Mouse (Mus musculus) adrenal gland, postnatal 0 days (tissue): ENCODE data around the gene Cfap45. TPM values are rescaled to one million over a fixed set of nuclear protein-coding genes. Genes with fewer than 3 reads are reported as not detected.

Experiments used
- polyA plus RNA-seq: library from polyadenylated mRNA; unstranded; fragments of >200 nt; fragmentation: Nextera tagmentation; extraction: Ambion mirVana; gene quantifications from 2 replicates; pipeline ENCODE4 v1.2.1, GENCODE M21; 2015

The Cfap45 gene
- 0.98 and 2.0 TPM in 2 replicates for polyA plus RNA-seq

GRCm38 (mm10) chr1:172520576-172521440 is at the start of gene Cfap45:
Cfap45 (plus strand) TSS chr1:172520801.

GRCm38 (mm10) chr1:172475054-172475741 is 45.4 kb upstream of the Cfap45 start, which contains the start of gene Slamf9:
Slamf9 (plus strand) TSS chr1:172475358.

GRCm38 (mm10) chr1:172481540-172482280 is 38.9 kb upstream of the Cfap45 start, which contains the start of gene Igsf9:
Igsf9 (plus strand) TSS chr1:172481788.

GRCm38 (mm10) chr1:172499765-172500441 is 20.7 kb upstream of the Cfap45 start, which contains the start of gene Tagln2:
Tagln2 (plus strand) TSS chr1:172500047.

GRCm38 (mm10) chr1:172555638-172556037 is 35.0 kb downstream of the Cfap45 start, which contains the start of gene Vsig8:
Vsig8 (plus strand) TSS chr1:172555938.

GRCm38 (mm10) chr1:172590385-172590784 is 69.8 kb downstream of the Cfap45 start, which contains the start of gene Slamf8:
Slamf8 (minus strand) TSS chr1:172590568.

Other genes with a start within 250 kb of the Cfap45 start
- 4.1 and 5.3 TPM in 2 replicates for gene Atp1a2, start 222.7 kb upstream of the Cfap45 start, polyA plus RNA-seq
- gene Kcnj9, start 191.5 kb upstream of the Cfap45 start, polyA plus RNA-seq = 0.28 TPM in 1 of 2 replicates, not detected in the other
- gene Kcnj10, start 179.6 kb upstream of the Cfap45 start, polyA plus RNA-seq = 0.30 and 0.65 TPM in 2 replicates
- 3.3 and 4.9 TPM in 2 replicates for gene Pigm, start 144.3 kb upstream of the Cfap45 start, polyA plus RNA-seq
- gene Slamf9, start 45.4 kb upstream of the Cfap45 start, polyA plus RNA-seq = 2.1 and 2.9 TPM in 2 replicates
- 6.3 and 9.2 TPM in 2 replicates for gene Igsf9, start 39.0 kb upstream of the Cfap45 start, polyA plus RNA-seq
- gene Tagln2, start 20.8 kb upstream of the Cfap45 start, polyA plus RNA-seq = 205 and 299 TPM in 2 replicates
- 0.70 and 1.1 TPM in 2 replicates for gene Vsig8, start 35.1 kb downstream of the Cfap45 start, polyA plus RNA-seq
- 0.15 TPM in 1 of 2 replicates, not detected in the other for gene Slamf8, start 69.8 kb downstream of the Cfap45 start, polyA plus RNA-seq
- 0.22 TPM in 1 of 2 replicates, not detected in the other for gene Fcrl6, start 81.8 kb downstream of the Cfap45 start, polyA plus RNA-seq
- gene Dusp23, start 112.2 kb downstream of the Cfap45 start, polyA plus RNA-seq = 14.9 and 18.3 TPM in 2 replicates
- gene Crp, start 177.3 kb downstream of the Cfap45 start, polyA plus RNA-seq = 6.6 and 8.4 TPM in 2 replicates